Mouse (Mus musculus) embryo, embryonic 10 days (tissue): Measurements from ENCODE around the gene Mrgprf.

Experiments
- DNase-seq: peaks from one replicate; pipeline ENCODE4 v3.0.0-alpha.2; 2015; ENCODE audit warnings: low spot score

The Mrgprf gene

GRCm38 (mm10) chr7:145300321-145301007 lies at the start of gene Mrgprf:
Gene Mrgprf (plus strand): TSS chr7:145300828.
- peak; percentile 29 for DNase-seq

- peak; percentile 94 for DNase-seq
Measured at GRCm38 (mm10) chr7:145252715-145253476, 47.7 kb upstream of the Mrgprf start.

- DNase-seq: no peak
Measured at GRCm38 (mm10) chr7:145253986-145254630, 46.5 kb upstream of the Mrgprf start.

- no peak for DNase-seq
Measured at GRCm38 (mm10) chr7:145256092-145256491, 44.5 kb upstream of the Mrgprf start.

- no peak for DNase-seq
Measured at GRCm38 (mm10) chr7:145264202-145264601, 36.4 kb upstream of the Mrgprf start.

- DNase-seq: no peak
Measured at GRCm38 (mm10) chr7:145266011-145266410, 34.6 kb upstream of the Mrgprf start.

- DNase-seq: no peak
Measured at GRCm38 (mm10) chr7:145268890-145269289, 31.7 kb upstream of the Mrgprf start.

GRCm38 (mm10) chr7:145270955-145271354 lies 29.7 kb upstream of the Mrgprf start:
- no peak for DNase-seq

GRCm38 (mm10) chr7:145275488-145275887 lies 25.1 kb upstream of the Mrgprf start:
- DNase-seq: no peak

- DNase-seq: no peak
Measured at GRCm38 (mm10) chr7:145281396-145281795, 19.2 kb upstream of the Mrgprf start.

GRCm38 (mm10) chr7:145283041-145283440 lies 17.6 kb upstream of the Mrgprf start:
- peak; percentile 72 for DNase-seq

GRCm38 (mm10) chr7:145283487-145284187 lies 17.0 kb upstream of the Mrgprf start, which contains the start of gene Tpcn2:
Gene Tpcn2 (minus strand): TSS chr7:145284011.
- DNase-seq: peak; percentile 97

- no peak for DNase-seq
Measured at GRCm38 (mm10) chr7:145284293-145284692, 16.3 kb upstream of the Mrgprf start.

GRCm38 (mm10) chr7:145285476-145285875 lies 15.2 kb upstream of the Mrgprf start:
- no peak for DNase-seq

GRCm38 (mm10) chr7:145287410-145287809 lies 13.2 kb upstream of the Mrgprf start:
- DNase-seq: no peak

- DNase-seq: peak; percentile 77
Measured at GRCm38 (mm10) chr7:145289302-145289701, 11.3 kb upstream of the Mrgprf start.

GRCm38 (mm10) chr7:145291847-145292246 lies 8.8 kb upstream of the Mrgprf start:
- DNase-seq: no peak

- no peak for DNase-seq
Measured at GRCm38 (mm10) chr7:145292726-145293125, 7.9 kb upstream of the Mrgprf start.

GRCm38 (mm10) chr7:145293859-145294258 lies 6.8 kb upstream of the Mrgprf start:
- peak; percentile 49 for DNase-seq

GRCm38 (mm10) chr7:145298666-145299490 lies 1.8 kb upstream of the Mrgprf start:
- no peak for DNase-seq
